Mouse (Mus musculus) G1E (cell line): ENCODE results near the gene Adh6a. TPM values are rescaled to one million over a fixed set of nuclear protein-coding genes. Genes with fewer than 3 reads are reported as not detected.

ENCODE experiments used
- ATAC-seq: 2 replicates; pipeline ENCODE4 v1.8.0; 2016; ENCODE audit warnings: mild to moderate bottlenecking; ENCODE audit not compliant: insufficient number of reproducible peaks, poor library complexity, low FRiP score, severe bottlenecking; ENCODE audit errors: extremely low read depth
- DNase-seq: peaks from one replicate; pipeline ENCODE4 v3.0.0; 2012; ENCODE audit warnings: low spot score
- H3K27me3 ChIP-seq: 2 replicates; pipeline ENCODE4 v1.6.1; 2012; ENCODE audit warnings: mild to moderate bottlenecking, low read length, inconsistent platforms; ENCODE audit not compliant: insufficient read depth
- H3K36me3 ChIP-seq: replicated peaks from 2 replicates; pipeline ENCODE3; 2012; ENCODE audit warnings: mild to moderate bottlenecking, inconsistent platforms
- H3K4me1 ChIP-seq: 2 replicates; pipeline ENCODE4 v1.6.1; 2012; ENCODE audit warnings: low read depth, low read length, inconsistent platforms, mixed read lengths; ENCODE audit not compliant: insufficient read depth
- H3K4me3 ChIP-seq: 2 replicates; pipeline ENCODE4 v1.5.1; 2012; ENCODE audit warnings: low read depth, mild to moderate bottlenecking, inconsistent platforms, low read length, moderate library complexity, mixed read lengths
- H3K9me3 ChIP-seq: replicated peaks from 2 replicates; pipeline ENCODE4 v1.6.1; 2012; ENCODE audit warnings: inconsistent platforms
- CTCF ChIP-seq: IDR thresholded peaks from 2 replicates; pipeline ENCODE4 v1.5.1; 2012; ENCODE audit warnings: low read depth, low read length, inconsistent platforms, mixed read lengths
- GATA1 ChIP-seq: IDR thresholded peaks from 2 replicates; pipeline ENCODE4 v1.6.1; 2012; ENCODE audit warnings: borderline replicate concordance, low read length, inconsistent platforms, mixed read lengths
- GATA2 ChIP-seq: IDR thresholded peaks from 2 replicates; pipeline ENCODE4 v1.6.1; 2012; ENCODE audit warnings: low read depth, low read length, inconsistent platforms, borderline replicate concordance
- POLR2AphosphoS5 ChIP-seq: IDR thresholded peaks from 2 replicates; pipeline ENCODE4 v1.6.1; 2012; ENCODE audit warnings: low read depth, low read length, inconsistent platforms; ENCODE audit not compliant: insufficient replicate concordance
- TAL1 ChIP-seq: conservative IDR thresholded peaks from 2 replicates; pipeline ENCODE4 v1.6.1; 2012; ENCODE audit warnings: low read depth, low read length, inconsistent platforms, mixed read lengths
- polyA plus RNA-seq: library from polyadenylated mRNA; stranded (reverse); fragments of >175 nt; gene quantifications from 2 replicates; pipeline ENCODE4 v1.2.3, GENCODE M21; 2012
- total RNA-seq, 2 experiments: library from RNA; stranded (forward) in 1 of 2; stranded (reverse) in 1 of 2; fragments of 200-1000 nt in 1 of 2; fragments of >200 nt in 1 of 2; fragmentation: Nextera tagmentation in 1 of 2; gene quantifications; 2 replicates each; pipeline ENCODE4 v1.2.3; 2014 to 2017

Adh6a gene
- total RNA-seq (2014; fragmentation: Nextera tagmentation) (not detected in 2 replicates), total RNA-seq (2017) (0.22 TPM in 1 of 2 replicates, not detected in the other), polyA plus RNA-seq (not detected in 2 replicates)

- H3K4me3 ChIP-seq = no peak within 1 kb of the TSS
- no peaks in the 10 kb centered on the region for H3K9me3 ChIP-seq
- no peaks in the 10 kb centered on the region for H3K27me3 ChIP-seq
- DNase-seq (no peak), ATAC-seq (no peak)
- H3K4me1 ChIP-seq = no peaks in the 10 kb centered on the region
- no peaks in the 10 kb centered on the region for H3K36me3 ChIP-seq
- no peak for TF ChIP-seq GATA2
- TF ChIP-seq TAL1 = no peak
- TF ChIP-seq GATA1 = no peak
- TF ChIP-seq CTCF = no peak
- no peak for TF ChIP-seq POLR2AphosphoS5
Observed at GRCm38 (mm10) chr3:138312965-138313364, at the start of gene Adh6a. TSS of gene Adh6a (plus strand) at chr3:138313286.

DNA sequence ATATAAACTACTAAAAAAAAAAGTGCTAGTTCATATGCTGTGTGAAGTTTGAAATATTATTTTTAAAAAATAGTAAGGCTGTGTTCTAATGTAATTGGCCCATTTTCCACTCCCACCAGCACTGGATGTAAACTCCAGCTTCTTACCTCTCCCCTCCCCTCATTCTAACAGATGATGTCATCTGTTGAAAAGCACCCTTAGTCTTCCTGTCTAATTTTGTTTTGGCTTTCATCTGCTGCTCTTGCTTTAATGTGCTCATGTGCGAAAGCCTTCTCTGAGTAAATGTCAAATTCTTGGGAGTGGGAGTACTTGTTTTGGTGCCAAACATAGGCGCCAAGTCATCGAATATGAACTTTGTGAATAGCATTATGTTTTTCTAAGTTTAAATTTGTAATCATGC is 48.4 kb upstream of the Adh6a start:
- peaks cover 2% of the 10 kb centered on the region for H3K27me3 ChIP-seq
- no peaks in the 10 kb centered on the region for H3K36me3 ChIP-seq
- TF ChIP-seq GATA1 = no peak
- TF ChIP-seq CTCF = no peak
- TF ChIP-seq POLR2AphosphoS5 = no peak
- TF ChIP-seq GATA2 = no peak
- TF ChIP-seq TAL1 = no peak
- no peak overlapping the region for H3K4me3 ChIP-seq
- ATAC-seq (no peak), DNase-seq (no peak)
- H3K9me3 ChIP-seq = no peaks in the 10 kb centered on the region
- no peaks in the 10 kb centered on the region for H3K4me1 ChIP-seq

DNA sequence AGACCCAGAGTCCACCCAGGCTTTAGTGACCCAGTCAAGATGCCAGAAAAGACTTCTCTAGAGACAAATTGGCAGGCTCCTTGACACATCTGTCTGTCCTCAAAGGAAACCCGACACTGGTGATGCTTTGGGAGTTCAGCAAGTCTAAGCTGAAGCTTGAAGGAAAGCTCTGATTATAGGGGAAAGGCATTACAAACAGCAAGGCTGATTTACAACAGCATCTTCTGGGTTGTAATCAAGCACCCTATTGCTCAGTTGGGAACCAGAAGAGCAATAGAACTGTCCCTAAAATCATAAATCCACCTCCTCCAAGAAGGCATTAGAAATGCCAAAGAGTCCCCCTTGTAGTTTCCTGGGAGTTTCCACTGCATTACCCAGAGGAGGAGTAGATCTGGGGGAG is 42.6 kb upstream of the Adh6a start:
- Histone ChIP-seq H3K9me3 (no peaks in the 10 kb centered on the region), H3K4me3 (no peak overlapping the region)
- no peak for ATAC-seq

GRCm38 (mm10) chr3:138271297-138271696 is 41.8 kb upstream of the Adh6a start:
- DNase-seq (no peak), ATAC-seq (no peak)
- Histone ChIP-seq H3K4me3 (no peak overlapping the region), H3K9me3 (no peaks in the 10 kb centered on the region), H3K27me3 (peaks cover 6% of the 10 kb centered on the region; the same call in 1 of the 2 replicates), H3K36me3 (no peaks in the 10 kb centered on the region), H3K4me1 (no peaks in the 10 kb centered on the region)
- no peak for TF ChIP-seq POLR2AphosphoS5
- TF ChIP-seq TAL1 = no peak
- no peak for TF ChIP-seq GATA1
- TF ChIP-seq CTCF = no peak

More for the DNA sequence above, 42.6 kb upstream of the Adh6a start:
- no peaks in the 10 kb centered on the region for H3K4me1 ChIP-seq
- no peak for TF ChIP-seq GATA1
- no peak for TF ChIP-seq CTCF
- no peak for TF ChIP-seq TAL1
- no peak for TF ChIP-seq POLR2AphosphoS5
- H3K27me3 ChIP-seq = peaks cover 9% of the 10 kb centered on the region
- no peak for DNase-seq
- no peaks in the 10 kb centered on the region for H3K36me3 ChIP-seq

DNA sequence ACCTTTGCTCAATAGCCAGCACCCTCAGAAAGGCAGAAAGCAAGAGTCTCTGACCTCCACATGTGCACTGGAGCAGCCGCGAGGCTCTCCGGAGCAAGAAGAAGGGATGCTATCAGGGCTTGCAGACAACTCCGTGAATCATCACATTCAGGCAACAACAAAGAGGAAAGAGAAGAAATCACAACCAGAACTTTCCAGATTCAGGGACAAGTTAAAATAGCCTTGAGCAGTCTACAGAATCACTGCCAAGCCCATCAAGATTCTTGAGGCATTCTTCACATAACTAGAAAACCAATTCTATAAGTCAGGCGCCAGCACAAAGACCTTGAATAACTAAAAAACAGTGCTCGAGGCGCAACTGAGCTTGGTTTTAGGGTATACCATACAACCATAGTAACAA is 40.0 kb upstream of the Adh6a start:
- DNase-seq (no peak), ATAC-seq (no peak)
- H3K27me3 ChIP-seq = peaks cover 6% of the 10 kb centered on the region; the same call in 1 of the 2 replicates
- H3K4me1 ChIP-seq = no peaks in the 10 kb centered on the region
- no peaks in the 10 kb centered on the region for H3K9me3 ChIP-seq
- H3K4me3 ChIP-seq = no peak overlapping the region
- no peaks in the 10 kb centered on the region for H3K36me3 ChIP-seq
- TF ChIP-seq TAL1 = no peak
- no peak for TF ChIP-seq CTCF
- no peak for TF ChIP-seq GATA1
- no peak for TF ChIP-seq POLR2AphosphoS5
- no peak for TF ChIP-seq GATA2

GRCm38 (mm10) chr3:138275100-138275499 is 38.0 kb upstream of the Adh6a start:
- H3K27me3 ChIP-seq = peaks cover 6% of the 10 kb centered on the region; the same call in 1 of the 2 replicates
- H3K9me3 ChIP-seq = no peaks in the 10 kb centered on the region
- H3K4me1 ChIP-seq = no peaks in the 10 kb centered on the region
- H3K36me3 ChIP-seq = no peaks in the 10 kb centered on the region
- DNase-seq (no peak), ATAC-seq (no peak)
- H3K4me3 ChIP-seq = no peak overlapping the region
- TF ChIP-seq GATA1 = no peak

- TF ChIP-seq CTCF = no peak
- no peak for TF ChIP-seq GATA1
- TF ChIP-seq POLR2AphosphoS5 = no peak
- TF ChIP-seq TAL1 = no peak
- no peaks in the 10 kb centered on the region for H3K9me3 ChIP-seq
- H3K27me3 ChIP-seq = no peaks in the 10 kb centered on the region
- H3K36me3 ChIP-seq = no peaks in the 10 kb centered on the region
- ATAC-seq (no peak), DNase-seq (no peak)
- H3K4me3 ChIP-seq = no peak overlapping the region
- no peaks in the 10 kb centered on the region for H3K4me1 ChIP-seq
Observed at GRCm38 (mm10) chr3:138282556-138282955, 30.5 kb upstream of the Adh6a start.
